Mouse (Mus musculus) hindbrain, postnatal 0 days (tissue): ENCODE data around the gene Sema4g. TPM values are rescaled to one million over a fixed set of nuclear protein-coding genes. Genes with fewer than 3 reads are reported as not detected.
"Not testable (repeated sequence)": the region's sequence is repeated elsewhere in the genome, so short reads cannot be mapped to it uniquely, and the experiment has no call there.

Source experiments
- ATAC-seq: fragments of 200-750 bp; cut with Nextera tagmentation; 2 replicates; pipeline ENCODE4 v1.8.0; 2017; ENCODE audit warnings: mild to moderate bottlenecking, moderate TSS enrichment, moderate library complexity
- DNase-seq: peaks from one replicate; pipeline ENCODE4 v3.0.0-alpha.2; 2015; ENCODE audit warnings: low spot score
- H3K27ac ChIP-seq: fragments of 300-500 bp; sonication (generic); 2 replicates; pipeline ENCODE4 v1.5.1; 2014; ENCODE audit warnings: mild to moderate bottlenecking
- H3K27me3 ChIP-seq: fragments of 300-500 bp; sonication (generic); 2 replicates; pipeline ENCODE4 v1.6.1; 2014; ENCODE audit warnings: low read length, mixed read lengths; ENCODE audit not compliant: insufficient read depth
- H3K36me3 ChIP-seq: fragments of 300-500 bp; sonication (generic); 2 replicates; pipeline ENCODE4 v1.6.1; 2014; ENCODE audit warnings: low read length, mixed read lengths; ENCODE audit not compliant: insufficient read depth
- H3K4me1 ChIP-seq: fragments of 300-500 bp; sonication (generic); 2 replicates; pipeline ENCODE4 v1.6.1; 2014; ENCODE audit warnings: antibody characterized with exemption, low read length, mixed read lengths; ENCODE audit not compliant: insufficient read depth
- H3K4me2 ChIP-seq: fragments of 300-500 bp; sonication (generic); 2 replicates; pipeline ENCODE4 v1.6.1; 2014; ENCODE audit warnings: low read depth, mild to moderate bottlenecking, low read length, moderate library complexity, mixed read lengths
- H3K4me3 ChIP-seq: fragments of 300-500 bp; sonication (generic); 2 replicates; pipeline ENCODE4 v1.5.1; 2014; ENCODE audit warnings: low read length
- H3K9ac ChIP-seq: fragments of 300-500 bp; sonication (generic); replicated peaks from 2 replicates; pipeline ENCODE4 v1.6.1; 2014; ENCODE audit warnings: mild to moderate bottlenecking, low read length, moderate library complexity, mixed read lengths
- H3K9me3 ChIP-seq: fragments of 300-500 bp; sonication (generic); 2 replicates; pipeline ENCODE4 v1.6.1; 2016; ENCODE audit warnings: low read length, mixed read lengths
- CTCF ChIP-seq: IDR thresholded peaks from 2 replicates; pipeline ENCODE4 v1.5.1; 2016; ENCODE audit warnings: antibody characterized with exemption, control low read depth, low read depth
- WGBS: fragments of 180-500 bp; shearing (Covaris S2); extraction: QIAGEN DNeasy Blood & Tissue Kit; methylation state at CpG from one replicate; pipeline ENCODE4 v1.1.7; 2014; 5-methylcytosine and 5-hydroxymethylcytosine counted together
- polyA plus RNA-seq: library from polyadenylated mRNA; unstranded; fragments of >200 nt; fragmentation: Nextera tagmentation; extraction: Ambion mirVana; gene quantifications from 2 replicates; pipeline ENCODE4 v1.2.1, GENCODE M21; 2015
- total RNA-seq: library from RNA; depleted of rRNA; stranded (reverse); fragments of >200 nt; gene quantifications from 2 replicates; pipeline ENCODE4 v1.2.3, GENCODE M21; 2014

Gene Sema4g
- total and polyA plus RNA-seq, 2 experiments from 2014 or later, result 14.2 to 66.9 TPM

DNA sequence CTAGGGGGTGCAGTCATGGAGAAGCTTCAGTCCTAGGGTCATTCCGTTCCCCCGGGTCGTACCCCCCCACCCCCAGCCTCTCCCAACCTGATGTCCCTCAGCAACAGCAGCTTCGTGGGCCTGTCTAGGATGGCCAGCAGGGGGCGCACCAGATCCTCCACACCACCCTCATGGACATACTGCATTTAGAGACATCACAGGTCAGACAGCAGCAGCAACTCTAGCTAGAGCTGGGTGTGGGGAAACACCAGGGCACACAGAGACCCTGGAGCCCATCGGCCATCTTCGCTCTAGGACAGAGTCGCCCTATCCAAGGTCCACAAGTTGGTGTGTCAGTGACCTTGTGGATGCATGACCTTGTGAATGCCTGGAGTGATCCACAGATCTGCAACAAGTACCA lies 41.2 kb downstream of the Sema4g start:
- TF ChIP-seq CTCF, result peak; percentile 86
- Histone ChIP-seq H3K36me3 (peaks cover 16% of the 10 kb centered on the region), H3K27ac (no peak overlapping the region), H3K4me2 (peak overlapping the region; percentile 48; the same call in 1 of the 2 replicates), H3K9ac (no peak overlapping the region), H3K27me3 (no peaks in the 10 kb centered on the region), H3K4me1 (peaks cover 8% of the 10 kb centered on the region; the same call in 1 of the 2 replicates), H3K4me3 (no peak overlapping the region), H3K9me3 (no peaks in the 10 kb centered on the region)
- ATAC-seq (peak; percentile 13; the same call in 1 of the 2 replicates), DNase-seq (peak; percentile 56)
- 33% methylated on average over 8 of the region's 8 CpGs for WGBS

DNA sequence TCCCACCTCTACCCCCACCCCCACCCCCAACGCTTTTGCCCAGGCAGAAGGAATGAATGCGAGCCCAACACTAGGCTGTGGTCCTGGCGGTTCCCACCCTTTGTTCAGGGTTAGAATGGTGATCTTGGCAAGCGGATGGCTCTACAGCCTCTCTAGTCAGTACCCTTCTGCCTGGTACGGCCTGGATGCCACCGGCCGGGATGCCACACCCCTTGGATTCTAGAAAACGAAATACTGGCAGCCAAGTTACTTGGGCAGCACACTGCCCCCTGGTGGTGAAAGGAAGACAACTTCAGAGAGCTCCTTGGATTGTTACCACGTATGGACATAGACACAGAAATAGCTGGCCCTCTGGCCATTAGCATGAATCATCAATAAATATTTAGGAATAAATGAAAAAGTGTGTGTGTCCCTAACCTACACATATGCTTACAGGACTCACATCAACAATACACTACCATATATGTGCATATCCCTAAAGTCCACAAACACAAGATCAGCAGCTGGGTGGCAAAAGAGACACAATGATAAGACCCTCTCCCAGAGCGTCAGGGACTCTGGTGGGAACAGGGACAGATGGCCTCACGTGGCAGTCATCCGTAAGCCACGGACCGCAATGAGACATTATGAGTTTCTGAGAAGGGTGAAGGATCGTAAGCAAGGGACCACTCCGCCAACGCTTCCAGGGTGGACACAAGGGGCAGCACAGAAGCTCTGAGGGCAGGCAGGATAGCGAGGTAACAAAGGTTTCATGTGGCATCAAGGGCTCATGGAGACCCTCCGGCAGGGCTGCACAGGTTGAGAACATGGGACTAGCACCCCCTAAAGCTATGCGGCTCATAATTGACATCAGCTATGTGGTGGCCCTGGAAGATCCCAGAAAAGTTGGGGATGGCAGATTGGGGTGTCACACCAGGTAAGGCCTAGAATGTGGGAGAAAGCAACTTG lies 42.1 kb downstream of the Sema4g start:
- peaks cover 8% of the 10 kb centered on the region; the same call in 1 of the 2 replicates for H3K4me1 ChIP-seq
- no peak overlapping the region; the same call in 1 of the 2 replicates for H3K4me3 ChIP-seq
- peak; percentile 91 for TF ChIP-seq CTCF
- no peak overlapping the region for H3K9ac ChIP-seq
- H3K4me2 ChIP-seq, result peak overlapping the region; percentile 48
- peaks cover 8% of the 10 kb centered on the region for H3K36me3 ChIP-seq
- WGBS, result 37% methylated on average over 20 of the region's 20 CpGs
- no peak overlapping the region for H3K27ac ChIP-seq
- peak; percentile 37; the same call in 1 of the 2 replicates for ATAC-seq
- no peaks in the 10 kb centered on the region for H3K27me3 ChIP-seq
- H3K9me3 ChIP-seq, result no peaks in the 10 kb centered on the region
- DNase-seq, result peak; percentile 95

DNA sequence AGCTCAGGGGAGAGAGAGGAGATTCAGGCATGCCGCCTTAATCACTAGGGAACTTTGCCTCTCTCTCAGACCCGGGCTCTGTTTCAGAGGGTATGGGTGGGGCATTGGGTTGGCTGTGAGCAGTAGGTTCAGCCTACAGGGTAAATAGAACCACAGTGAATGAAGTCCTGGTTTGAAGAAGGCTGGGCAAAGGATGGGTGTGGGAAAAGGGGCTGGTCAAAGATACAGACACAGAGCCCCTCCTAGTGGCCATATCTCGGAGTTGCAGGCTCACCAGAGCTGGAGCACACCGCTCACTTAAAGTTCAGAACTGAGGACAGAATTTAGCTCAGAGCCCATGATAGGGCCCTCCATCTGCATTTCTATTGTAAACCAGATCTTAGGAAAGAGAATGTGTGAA lies 42.9 kb downstream of the Sema4g start:
- peak; percentile 33 for ATAC-seq

DNA sequence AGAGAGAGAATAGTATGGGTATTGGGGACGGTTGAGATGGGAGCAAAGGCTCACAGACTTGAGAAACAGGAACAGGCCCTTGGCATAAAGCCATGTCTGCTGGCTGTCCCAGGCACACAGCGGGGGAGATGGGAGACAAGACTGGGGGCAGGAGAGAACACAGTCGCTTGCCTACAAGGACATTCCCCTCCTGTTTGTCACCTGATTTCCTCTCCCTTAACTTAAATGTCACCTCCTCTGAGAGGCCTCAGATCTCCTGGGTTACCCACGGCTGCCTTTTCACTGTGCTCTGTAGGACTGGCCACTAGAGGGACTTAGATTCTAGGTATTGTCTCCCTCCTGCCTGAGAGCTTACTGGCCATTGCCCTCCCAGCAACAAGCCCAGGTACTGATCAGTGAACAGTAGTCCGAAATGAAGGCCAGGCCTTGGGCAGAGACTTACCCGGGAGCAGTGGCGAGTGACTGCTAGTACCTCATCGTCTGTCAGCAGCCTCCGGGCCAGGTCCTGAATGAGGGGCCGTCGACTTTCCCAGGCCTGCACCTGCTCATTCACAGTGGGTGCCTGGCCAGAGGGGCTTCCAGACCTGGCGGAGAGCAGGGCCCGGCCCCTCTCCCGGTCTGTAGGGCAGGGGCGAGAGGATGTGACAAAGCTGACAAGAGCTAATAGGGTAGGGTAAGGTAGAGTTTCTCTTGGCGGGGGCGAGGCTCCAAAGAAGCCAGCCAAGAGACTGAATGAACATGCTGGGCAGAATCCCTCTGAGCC lies 43.9 kb downstream of the Sema4g start:
- H3K27ac ChIP-seq, result no peak overlapping the region

More for the DNA sequence above, 42.9 kb downstream of the Sema4g start:
- 19% methylated on average over 4 of the region's 4 CpGs for WGBS
- peak; percentile 85 for DNase-seq
- peaks cover 8% of the 10 kb centered on the region; the same call in 1 of the 2 replicates for H3K4me1 ChIP-seq
- peaks cover under 1% of the 10 kb centered on the region; the same call in 1 of the 2 replicates for H3K36me3 ChIP-seq
- H3K27ac ChIP-seq, result no peak overlapping the region
- no peak overlapping the region for H3K4me2 ChIP-seq
- no peaks in the 10 kb centered on the region for H3K27me3 ChIP-seq
- H3K9ac ChIP-seq, result no peak overlapping the region
- no peak overlapping the region for H3K4me3 ChIP-seq
- H3K9me3 ChIP-seq, result no peaks in the 10 kb centered on the region
- peak; percentile 86 for TF ChIP-seq CTCF

DNA sequence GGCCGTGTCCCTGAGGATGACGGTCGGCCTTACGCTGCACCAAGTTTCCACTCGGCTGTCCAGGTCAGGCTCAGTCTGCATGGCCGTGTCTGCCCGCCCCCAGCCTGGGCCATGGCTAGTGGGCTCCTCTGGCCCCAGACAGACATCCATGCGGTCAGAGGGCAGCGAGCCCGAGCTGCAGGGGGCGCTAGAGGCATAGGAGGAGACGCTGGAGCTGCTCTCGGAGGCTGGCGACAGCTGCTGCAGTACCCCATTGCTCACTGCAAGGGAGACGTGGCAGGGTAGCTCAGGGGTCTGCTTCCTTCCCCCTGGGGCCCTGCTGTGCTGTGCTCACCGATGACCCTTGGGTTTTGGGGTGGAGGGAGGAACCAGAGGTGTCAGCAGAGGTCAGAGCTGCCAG lies 48.0 kb downstream of the Sema4g start:
- Histone ChIP-seq H3K9me3 (no peaks in the 10 kb centered on the region), H3K27ac (no peak overlapping the region), H3K9ac (no peak overlapping the region), H3K4me3 (no peak overlapping the region), H3K36me3 (no peaks in the 10 kb centered on the region), H3K27me3 (no peaks in the 10 kb centered on the region), H3K4me1 (no peaks in the 10 kb centered on the region), H3K4me2 (no peak overlapping the region)
- ATAC-seq, result no peak
- peak; percentile 37 for DNase-seq
- WGBS, result 31% methylated on average over 16 of the region's 16 CpGs
- peak; percentile 62 for TF ChIP-seq CTCF

More for the DNA sequence above, 43.9 kb downstream of the Sema4g start:
- 41% methylated on average over 17 of the region's 17 CpGs for WGBS
- no peaks in the 10 kb centered on the region; the same call in 1 of the 2 replicates for H3K36me3 ChIP-seq
- peak; percentile 69 for TF ChIP-seq CTCF
- H3K9ac ChIP-seq, result no peak overlapping the region
- no peak overlapping the region for H3K4me2 ChIP-seq
- H3K4me1 ChIP-seq, result peaks cover 8% of the 10 kb centered on the region; the same call in 1 of the 2 replicates
- DNase-seq, result peak; percentile 55
- H3K9me3 ChIP-seq, result no peaks in the 10 kb centered on the region
- H3K4me3 ChIP-seq, result no peak overlapping the region
- no peak for ATAC-seq
- H3K27me3 ChIP-seq, result no peaks in the 10 kb centered on the region

DNA sequence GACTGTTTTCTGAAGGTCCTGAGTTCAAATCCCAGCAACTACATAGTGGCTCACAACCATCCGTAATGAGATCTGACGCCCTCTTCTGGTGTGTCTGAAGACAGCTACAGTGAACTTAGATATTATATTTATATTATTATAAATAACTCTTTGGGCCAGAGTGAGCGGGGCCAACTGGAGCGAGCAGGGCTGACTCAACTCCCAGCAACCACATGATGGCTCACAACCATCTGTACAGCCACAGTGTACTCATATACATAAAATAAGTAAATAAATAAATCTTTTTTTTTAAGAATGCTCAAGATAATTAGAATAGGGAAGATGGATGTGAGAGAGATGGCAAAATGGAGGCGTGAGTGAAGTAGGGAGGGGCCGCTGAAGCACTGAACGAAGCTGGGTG lies 49.3 kb downstream of the Sema4g start:
- not testable (repeated sequence) for H3K9ac ChIP-seq, ATAC-seq, H3K4me3 ChIP-seq, DNase-seq, H3K4me2 ChIP-seq, H3K4me1 ChIP-seq, H3K36me3 ChIP-seq, H3K9me3 ChIP-seq, H3K27me3 ChIP-seq, H3K27ac ChIP-seq
- WGBS, result 86% methylated on average over 7 of the region's 7 CpGs
